Mouse (Mus musculus) myocyte (in vitro differentiated cells): ENCODE results near the gene Mrpl33. TPM values are rescaled to one million over a fixed set of nuclear protein-coding genes. Genes with fewer than 3 reads are reported as not detected.

Experiments
- H3K27me3 ChIP-seq: one replicate; pipeline ENCODE4 v1.6.1; 2011; ENCODE audit not compliant: control insufficient read depth, insufficient read depth, insufficient read length
- H3K36me3 ChIP-seq: one replicate; pipeline ENCODE4 v1.6.1; 2011; ENCODE audit not compliant: control insufficient read depth, insufficient read depth
- H3K4me2 ChIP-seq: one replicate; pipeline ENCODE4 v1.6.1; 2011; ENCODE audit warnings: low read depth, control low read depth
- H3K4me3 ChIP-seq: one replicate; pipeline ENCODE4 v1.5.1; 2011; ENCODE audit warnings: mild to moderate bottlenecking, control low read depth, moderate library complexity
- H3K79me2 ChIP-seq: one replicate; pipeline ENCODE4 v1.6.1; 2011; ENCODE audit not compliant: control insufficient read depth, insufficient read depth
- H3ac ChIP-seq: one replicate; pipeline ENCODE4 v1.6.1; 2011; ENCODE audit not compliant: control insufficient read depth, insufficient read length
- CEBPB ChIP-seq: IDR thresholded peaks from 2 replicates; pipeline ENCODE4 v1.6.1; 2011; ENCODE audit warnings: mild to moderate bottlenecking, moderate library complexity; ENCODE audit not compliant: poor library complexity, insufficient read depth, severe bottlenecking
- E2F4 ChIP-seq: IDR thresholded peaks from one replicate; pipeline ENCODE4 v1.6.1; 2011; ENCODE audit warnings: mild to moderate bottlenecking, control low read depth, moderate library complexity; ENCODE audit not compliant: insufficient read depth
- MAX ChIP-seq: IDR thresholded peaks from one replicate; pipeline ENCODE4 v1.6.1; 2011; ENCODE audit warnings: low read depth, mild to moderate bottlenecking, control low read depth
- MYOD1 ChIP-seq, 3 experiments: IDR thresholded peaks; one replicate each; pipeline ENCODE4 v1.6.1; 2011; ENCODE audit warnings: control low read depth in 2 of 3, low read depth in 2 of 3, mild to moderate bottlenecking in 2 of 3, moderate library complexity in 1 of 3; ENCODE audit not compliant: insufficient read length in 2 of 3, control insufficient read depth in 1 of 3
- MYOG ChIP-seq, 3 experiments: IDR thresholded peaks; one replicate each; pipeline ENCODE4 v1.6.1; 2011; ENCODE audit warnings: control low read depth in 2 of 3, low read depth in 2 of 3, mild to moderate bottlenecking in 2 of 3; ENCODE audit not compliant: insufficient read length in 2 of 3, control insufficient read depth in 1 of 3, insufficient read depth in 1 of 3
- POLR2AphosphoS2 ChIP-seq: IDR thresholded peaks from one replicate; pipeline ENCODE4 v1.6.1; 2011; ENCODE audit warnings: low read depth, control low read depth; ENCODE audit not compliant: insufficient read length
- REST ChIP-seq: IDR thresholded peaks from one replicate; pipeline ENCODE4 v1.6.1; 2011; ENCODE audit warnings: mild to moderate bottlenecking, control low read depth, moderate library complexity; ENCODE audit not compliant: insufficient read depth, insufficient read length
- SRF ChIP-seq: IDR thresholded peaks from one replicate; pipeline ENCODE4 v1.6.1; 2011; ENCODE audit warnings: low read depth; ENCODE audit not compliant: control insufficient read depth, insufficient read length
- TCF12 ChIP-seq: IDR thresholded peaks from one replicate; pipeline ENCODE4 v1.6.1; 2011; ENCODE audit warnings: mild to moderate bottlenecking, control low read depth; ENCODE audit not compliant: poor library complexity, insufficient read depth, severe bottlenecking
- TCF3 ChIP-seq: IDR thresholded peaks from one replicate; pipeline ENCODE4 v1.6.1; 2011; ENCODE audit warnings: low read depth, control low read depth; ENCODE audit not compliant: insufficient read length
- USF1 ChIP-seq: IDR thresholded peaks from one replicate; pipeline ENCODE4 v1.6.1; 2011; ENCODE audit warnings: low read depth, mild to moderate bottlenecking, control low read depth, moderate library complexity
- polyA plus RNA-seq: library from polyadenylated mRNA; unstranded; fragments of >200 nt; fragmentation: generic; extraction: Trizol; gene quantifications from one replicate; pipeline ENCODE4 v1.2.1, GENCODE M21; 2012; ENCODE audit warnings: missing spikeins

Mrpl33 gene
- polyA plus RNA-seq, 1 experiment, result 241 TPM

DNA sequence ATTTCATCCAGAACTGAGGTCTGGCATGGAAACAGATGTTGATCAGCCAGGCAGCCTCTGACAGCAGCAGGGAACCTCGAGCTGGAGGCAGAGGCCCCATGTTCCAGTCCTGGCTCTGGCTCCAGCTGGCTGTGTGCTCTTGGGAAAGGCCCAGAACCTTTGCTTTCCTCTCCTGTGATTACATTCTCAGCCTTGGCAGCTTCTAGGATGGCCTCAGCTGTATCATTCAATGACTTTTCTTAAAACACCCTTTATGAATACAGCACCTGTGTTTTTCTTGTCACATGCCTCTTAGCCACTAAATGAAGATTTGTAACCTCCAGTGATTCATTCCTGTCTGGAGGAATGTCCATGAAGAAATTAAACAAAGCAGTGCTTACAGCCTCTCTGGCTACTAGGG is 69.4 kb downstream of the Mrpl33 start:
- H3K4me3 ChIP-seq, result no peak overlapping the region
- H3K79me2 ChIP-seq, result no peaks in the 10 kb centered on the region
- TF ChIP-seq USF1 (peak; percentile 45), REST (no peak), MYOG (IDR thresholded peaks at IDR 0.05; ENCODE audit: control insufficient read depth in 1 of 3, insufficient read depth in 1 of 3, insufficient read length in 2 of 3, low read depth in 2 of 3) (peak in 2 of 3 experiments; percentile 2 to 12), MAX (no peak)
- no peaks in the 10 kb centered on the region for H3K27me3 ChIP-seq
- H3K36me3 ChIP-seq, result no peaks in the 10 kb centered on the region
- no peak overlapping the region for H3ac ChIP-seq
- no peak overlapping the region for H3K4me2 ChIP-seq

- no peak overlapping the region for H3K4me2 ChIP-seq
- TF ChIP-seq REST (no peak), MYOG (IDR thresholded peaks at IDR 0.05; ENCODE audit: control insufficient read depth in 1 of 3, insufficient read depth in 1 of 3, insufficient read length in 2 of 3, low read depth in 2 of 3) (peak in 1 of 3 experiments; percentile 6), CEBPB (no peak)
- H3K27me3 ChIP-seq, result no peaks in the 10 kb centered on the region
Measured at GRCm38 (mm10) chr5:31668325-31668968, 71.7 kb downstream of the Mrpl33 start.

GRCm38 (mm10) chr5:31669984-31670383 is 73.2 kb downstream of the Mrpl33 start:
- Histone ChIP-seq H3K4me3 (no peak overlapping the region), H3K27me3 (no peaks in the 10 kb centered on the region), H3K36me3 (no peaks in the 10 kb centered on the region), H3K4me2 (no peak overlapping the region), H3ac (no peak overlapping the region), H3K79me2 (no peaks in the 10 kb centered on the region)
- no peak for TF ChIP-seq CEBPB
- no peak for TF ChIP-seq MYOG (IDR thresholded peaks at IDR 0.05; ENCODE audit: control insufficient read depth in 1 of 3, insufficient read depth in 1 of 3, insufficient read length in 2 of 3, low read depth in 2 of 3)

More at GRCm38 (mm10) chr5:31668325-31668968, 71.7 kb downstream of the Mrpl33 start:
- Histone ChIP-seq H3ac (no peak overlapping the region), H3K79me2 (no peaks in the 10 kb centered on the region), H3K36me3 (no peaks in the 10 kb centered on the region), H3K4me3 (no peak overlapping the region)

DNA sequence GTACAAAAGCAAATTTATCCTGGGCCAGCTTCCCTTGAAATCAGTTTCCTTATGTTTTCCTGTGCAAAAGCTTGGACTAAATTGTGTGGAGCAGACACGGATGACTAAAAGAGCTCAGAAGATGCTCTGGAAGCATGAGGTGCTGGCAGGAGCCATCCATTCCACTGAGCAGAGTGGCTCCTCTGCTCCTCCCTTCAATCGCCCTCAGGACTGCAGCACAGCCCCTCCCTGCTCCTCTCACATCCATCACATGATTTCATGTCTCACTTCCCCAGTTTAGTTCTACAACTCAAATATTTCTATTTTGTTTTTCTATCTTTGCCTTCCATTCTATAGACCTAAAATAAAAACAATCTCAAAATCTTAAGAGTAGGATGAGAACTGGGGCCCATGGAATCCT is 74.4 kb downstream of the Mrpl33 start:
- H3K36me3 ChIP-seq, result no peaks in the 10 kb centered on the region
- no peaks in the 10 kb centered on the region for H3K79me2 ChIP-seq
- no peaks in the 10 kb centered on the region for H3K27me3 ChIP-seq
- no peak for TF ChIP-seq MYOG (IDR thresholded peaks at IDR 0.05; ENCODE audit: control insufficient read depth in 1 of 3, insufficient read depth in 1 of 3, insufficient read length in 2 of 3, low read depth in 2 of 3)
- TF ChIP-seq E2F4, result no peak
- TF ChIP-seq POLR2AphosphoS2, result no peak
- TF ChIP-seq TCF3, result no peak
- no peak for TF ChIP-seq MAX
- TF ChIP-seq SRF, result no peak
- no peak for TF ChIP-seq CEBPB
- no peak for TF ChIP-seq TCF12
- no peak for TF ChIP-seq REST
- H3K4me3 ChIP-seq, result no peak overlapping the region
- H3K4me2 ChIP-seq, result no peak overlapping the region
- H3ac ChIP-seq, result no peak overlapping the region

DNA sequence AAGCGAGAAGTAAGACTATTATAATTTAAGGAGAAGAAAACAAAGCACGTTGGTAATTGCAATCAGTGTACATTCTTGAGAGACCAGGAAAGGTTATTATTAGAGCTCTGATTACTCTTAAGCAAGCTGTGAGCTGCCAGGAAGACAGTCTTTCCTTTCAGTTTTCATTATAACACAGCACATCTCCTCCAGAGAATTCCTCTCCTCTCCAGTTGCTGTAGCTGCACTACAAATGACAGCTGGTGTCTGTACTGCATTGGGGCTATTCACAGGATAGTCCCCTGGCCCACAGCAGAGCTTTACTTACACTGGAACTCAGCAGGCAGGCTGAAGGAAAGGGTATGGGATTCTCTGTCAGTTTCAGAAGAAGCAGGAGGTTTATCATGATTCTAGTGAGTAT is 76.7 kb downstream of the Mrpl33 start:
- no peak overlapping the region for H3ac ChIP-seq
- no peaks in the 10 kb centered on the region for H3K36me3 ChIP-seq
- TF ChIP-seq MYOG (IDR thresholded peaks at IDR 0.05; ENCODE audit: control insufficient read depth in 1 of 3, insufficient read depth in 1 of 3, insufficient read length in 2 of 3, low read depth in 2 of 3) (peak in 2 of 3 experiments; percentile 42 to 72), CEBPB (no peak), MYOD1 (IDR thresholded peaks at IDR 0.05; ENCODE audit: control insufficient read depth in 1 of 3, insufficient read length in 2 of 3, low read depth in 2 of 3) (peak; percentile 32 to 59 (median 36))
- peak overlapping the region; percentile 10 for H3K4me2 ChIP-seq
- no peaks in the 10 kb centered on the region for H3K27me3 ChIP-seq
- no peaks in the 10 kb centered on the region for H3K79me2 ChIP-seq
- no peak overlapping the region for H3K4me3 ChIP-seq

- Histone ChIP-seq H3K27me3 (no peaks in the 10 kb centered on the region), H3K4me3 (no peak overlapping the region), H3K36me3 (no peaks in the 10 kb centered on the region), H3K4me2 (no peak overlapping the region), H3ac (no peak overlapping the region), H3K79me2 (no peaks in the 10 kb centered on the region)
- no peak for TF ChIP-seq POLR2AphosphoS2
- TF ChIP-seq MAX, result no peak
- TF ChIP-seq CEBPB, result no peak
Measured at GRCm38 (mm10) chr5:31678000-31678399, 81.3 kb downstream of the Mrpl33 start.
